Mouse (Mus musculus) cortical plate, adult 2 months (tissue): ENCODE measurements at regions not wholly inside any gene's neighbourhood (a gene's known extent, or its start where the extent isn't known, plus 50 kb on each side); places are given as distances from the start of the nearest gene placed in this dataset.

Experiments
- H3K27ac ChIP-seq: fragments of 200-500 bp; 2 replicates; pipeline ENCODE4 v1.5.1; 2012; ENCODE audit warnings: low read length, control low read depth, inconsistent platforms; ENCODE audit not compliant: insufficient read depth
- H3K4me1 ChIP-seq: fragments of 200-500 bp; 2 replicates; pipeline ENCODE4 v1.6.1; 2011; ENCODE audit warnings: low read length; ENCODE audit not compliant: control insufficient read depth, insufficient read depth
- H3K4me3 ChIP-seq: fragments of 200-500 bp; 2 replicates; pipeline ENCODE4 v1.5.1; 2011; ENCODE audit warnings: mild to moderate bottlenecking, low read length, control low read depth; ENCODE audit not compliant: insufficient read depth
- CTCF ChIP-seq: fragments of 200-500 bp; IDR thresholded peaks from 2 replicates; pipeline ENCODE4 v1.5.1; 2011; ENCODE audit warnings: mild to moderate bottlenecking, control low read depth, low read length; ENCODE audit not compliant: insufficient read depth; ENCODE audit errors: extremely low read depth
- POLR2A ChIP-seq: fragments of 200-500 bp; IDR thresholded peaks from 2 replicates; pipeline ENCODE4 v1.6.1; 2011; ENCODE audit warnings: mild to moderate bottlenecking, low read length, control low read depth; ENCODE audit not compliant: insufficient read depth; ENCODE audit errors: extremely low read depth

DNA sequence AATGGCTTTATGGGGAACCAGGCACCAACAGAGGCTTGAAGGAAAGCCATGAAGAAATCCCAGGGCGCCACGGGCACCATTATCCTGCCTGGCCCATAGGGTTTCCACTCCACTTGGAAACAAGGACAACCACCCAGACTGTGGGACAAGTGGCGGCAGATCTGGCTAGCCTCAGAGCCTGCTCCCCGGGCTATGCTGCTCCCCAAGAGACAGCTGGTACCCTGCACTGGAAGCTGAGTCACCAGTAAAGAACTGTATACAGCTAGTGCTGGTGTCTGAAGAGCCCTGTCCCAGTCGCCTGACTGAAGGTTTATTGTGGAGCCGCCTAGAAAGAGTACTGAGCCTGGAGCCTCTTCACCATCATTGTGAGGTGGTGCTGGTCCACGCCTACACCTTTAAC is 140.6 kb upstream of the Zfp703 start:
- no peak overlapping the region for H3K27ac ChIP-seq
- TF ChIP-seq CTCF: no peak
- no peak for TF ChIP-seq POLR2A
- H3K4me1 ChIP-seq: no peaks in the 10 kb centered on the region
- no peak overlapping the region for H3K4me3 ChIP-seq

DNA sequence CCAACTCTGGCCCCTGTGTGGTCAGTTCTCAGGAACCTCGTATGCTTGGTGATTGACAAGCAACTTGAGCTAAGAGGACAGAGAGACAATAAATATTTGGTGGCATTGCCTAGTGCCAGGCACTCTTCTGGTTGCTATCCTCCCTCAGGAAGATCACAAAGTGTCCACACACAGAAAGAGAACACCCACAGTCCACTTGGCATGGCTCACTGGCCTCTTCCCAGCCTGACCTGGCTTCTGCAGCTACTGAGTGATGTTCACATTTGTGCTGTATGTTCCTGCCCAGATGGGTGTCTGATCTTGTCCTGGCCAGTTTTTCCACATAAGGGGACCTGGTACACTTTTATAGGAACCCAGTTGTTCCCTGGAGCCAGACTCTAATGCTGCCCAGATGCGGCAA is 136.8 kb upstream of the Zfp703 start:
- TF ChIP-seq CTCF (no peak), POLR2A (no peak)
- H3K4me1 ChIP-seq: no peaks in the 10 kb centered on the region
- H3K27ac ChIP-seq: no peak overlapping the region
- no peak overlapping the region for H3K4me3 ChIP-seq

DNA sequence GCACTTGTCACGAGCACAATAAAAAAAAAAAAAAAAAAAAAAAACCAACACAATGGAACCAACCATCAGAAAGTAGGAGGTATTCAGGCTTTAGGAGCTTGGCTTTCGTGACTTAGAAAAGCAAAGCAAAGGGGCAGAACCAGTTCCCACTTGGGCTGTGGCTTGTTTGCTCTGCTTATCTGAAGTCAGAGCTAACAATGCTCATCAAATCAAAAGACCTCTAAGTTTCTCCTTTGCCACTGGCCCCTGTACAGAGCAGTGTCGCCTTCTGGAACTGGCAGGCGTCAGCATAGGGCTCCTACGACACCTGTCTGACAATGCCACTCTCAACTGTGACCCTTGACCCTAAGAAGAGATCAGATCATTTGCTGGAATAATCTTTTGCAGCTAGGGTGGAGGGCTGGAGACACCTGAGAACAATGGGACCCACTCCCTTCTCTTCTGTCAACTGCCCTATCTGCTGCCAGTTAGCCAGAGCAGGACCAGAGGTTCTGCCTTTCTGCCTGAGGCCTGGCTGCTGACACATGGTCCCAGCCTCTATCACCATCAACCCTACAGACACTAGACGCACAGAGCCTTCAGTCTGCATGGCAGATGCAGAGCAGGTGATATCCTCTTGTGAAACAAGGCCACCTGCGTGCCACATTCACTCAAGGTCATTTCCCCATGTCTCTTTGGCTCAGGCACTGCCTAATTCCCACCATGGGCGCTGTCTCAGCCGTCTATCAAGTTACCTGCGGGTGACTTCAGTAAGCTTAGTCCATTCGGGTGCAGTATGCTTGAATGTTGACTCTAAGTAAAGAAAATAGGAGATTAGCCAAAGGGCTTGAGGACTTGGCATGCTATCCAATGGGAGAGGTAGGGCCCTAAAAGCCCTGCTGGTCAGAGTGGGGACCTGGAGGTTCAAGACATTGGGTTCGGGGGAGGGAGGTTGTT is 136.1 kb upstream of the Zfp703 start:
- no peak overlapping the region for H3K27ac ChIP-seq
- no peak overlapping the region for H3K4me3 ChIP-seq
- TF ChIP-seq POLR2A (no peak), CTCF (no peak)
- H3K4me1 ChIP-seq: no peaks in the 10 kb centered on the region

DNA sequence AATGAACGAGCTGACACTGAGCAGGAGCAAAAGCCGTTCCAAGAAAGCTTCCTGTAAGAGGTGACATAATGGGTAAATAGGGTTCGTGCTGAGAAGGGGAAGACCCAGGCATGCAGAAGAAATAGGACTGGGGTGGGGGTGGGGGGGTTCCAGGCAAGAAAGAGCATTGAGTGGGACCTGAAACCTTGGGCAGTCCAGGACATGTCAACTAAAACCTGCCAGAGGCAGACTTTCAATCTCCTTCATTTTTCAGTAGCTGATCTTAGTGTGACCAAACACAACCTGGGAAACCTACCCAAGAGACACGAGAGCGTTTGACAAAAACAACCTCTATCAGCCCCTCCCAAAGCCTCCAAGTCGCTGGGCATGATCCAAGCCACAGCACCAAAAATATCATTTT is 133.4 kb upstream of the Zfp703 start:
- no peak overlapping the region for H3K27ac ChIP-seq
- H3K4me3 ChIP-seq: no peak overlapping the region
- no peaks in the 10 kb centered on the region for H3K4me1 ChIP-seq
- TF ChIP-seq CTCF: no peak
- TF ChIP-seq POLR2A: no peak

DNA sequence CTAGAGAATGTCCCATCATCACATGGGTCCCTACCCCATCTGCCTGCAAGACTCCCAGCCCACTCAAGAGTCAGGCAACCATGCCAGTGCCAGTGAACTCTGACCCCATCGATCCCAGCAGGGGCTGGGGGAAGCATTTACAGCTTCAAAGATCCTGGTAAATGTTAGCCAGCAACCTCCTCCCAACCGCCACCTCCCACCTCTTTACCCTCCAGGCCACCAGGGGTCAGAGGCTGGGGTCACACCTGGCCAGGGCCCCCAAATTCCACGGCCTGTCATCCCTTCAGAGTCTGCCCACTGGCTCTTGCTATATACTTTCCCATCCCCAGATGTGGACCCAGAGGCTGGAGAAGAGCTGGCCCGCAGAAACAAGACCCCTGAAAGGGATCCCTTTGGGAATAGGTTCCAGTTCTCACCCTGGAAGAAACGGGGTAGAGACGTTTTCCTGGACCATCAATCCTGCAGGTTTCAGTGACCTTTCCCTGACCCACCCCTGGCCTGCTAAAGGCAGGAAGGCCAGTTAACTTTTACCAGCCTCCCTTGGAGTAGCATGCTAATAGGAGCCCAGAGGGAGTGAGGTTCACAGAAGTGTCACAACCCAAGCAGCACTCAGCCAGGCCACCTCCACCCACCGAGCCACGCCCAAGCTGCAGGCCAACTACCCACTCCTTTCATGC is 132.9 kb upstream of the Zfp703 start:
- Histone ChIP-seq H3K4me1 (no peaks in the 10 kb centered on the region; the same call in 1 of the 2 replicates), H3K27ac (no peak overlapping the region), H3K4me3 (no peak overlapping the region)
- TF ChIP-seq CTCF (no peak), POLR2A (no peak)

DNA sequence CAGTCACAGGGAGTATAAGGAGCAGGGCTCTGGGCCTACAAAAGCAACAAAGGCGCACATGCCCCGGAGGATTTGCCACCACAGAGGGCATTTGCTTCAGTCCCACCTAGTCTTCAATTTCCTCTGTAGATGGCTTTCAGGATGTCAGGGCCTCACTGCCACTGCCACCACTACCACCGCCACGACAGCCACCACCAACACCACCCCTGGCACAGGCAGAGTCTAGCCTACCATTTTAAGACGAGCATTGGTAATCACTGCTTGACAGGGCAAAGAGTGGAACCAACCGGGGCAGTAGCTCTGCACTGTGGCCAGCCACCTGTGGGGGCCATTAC is 132.3 kb upstream of the Zfp703 start:
- H3K27ac ChIP-seq: no peak overlapping the region
- no peak overlapping the region for H3K4me3 ChIP-seq
- TF ChIP-seq CTCF (no peak), POLR2A (no peak)
- peaks cover 2% of the 10 kb centered on the region for H3K4me1 ChIP-seq

DNA sequence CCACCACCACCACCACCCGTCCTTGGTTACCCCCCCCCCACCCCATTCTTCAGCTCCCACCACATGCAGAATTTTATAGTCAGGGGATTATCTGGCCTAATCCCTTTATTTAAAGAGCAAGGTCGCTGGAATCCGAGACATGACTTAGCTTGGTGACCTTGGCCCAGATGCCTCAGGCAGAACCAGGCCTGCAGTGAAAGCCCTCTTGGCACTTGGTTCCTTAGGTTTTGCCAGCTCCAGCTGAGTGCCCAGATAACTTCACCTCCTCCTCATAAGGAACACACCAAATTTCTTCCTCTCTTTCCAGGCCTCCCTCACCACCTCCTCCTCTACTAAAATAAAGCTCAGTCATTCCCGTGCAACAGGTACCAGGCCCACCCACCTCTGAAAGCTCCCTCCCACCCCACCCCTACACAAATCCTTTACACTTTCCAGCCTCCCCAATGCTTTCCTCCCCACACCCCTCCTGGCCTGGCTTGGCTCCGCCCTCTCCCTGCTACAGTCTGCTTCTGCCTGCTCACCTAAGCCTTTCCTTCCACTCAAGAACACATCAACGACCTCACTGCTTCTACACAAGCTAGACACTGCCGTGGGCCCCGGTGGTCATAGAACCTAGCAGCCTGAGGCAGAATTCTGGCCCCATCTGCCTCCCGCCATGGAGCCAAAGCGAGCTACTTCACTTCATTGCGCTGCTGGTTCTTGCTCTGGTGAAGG is 131.5 kb upstream of the Zfp703 start:
- H3K4me3 ChIP-seq: no peak overlapping the region
- no peak overlapping the region for H3K27ac ChIP-seq
- TF ChIP-seq CTCF (no peak), POLR2A (no peak)
- peaks cover 4% of the 10 kb centered on the region for H3K4me1 ChIP-seq

DNA sequence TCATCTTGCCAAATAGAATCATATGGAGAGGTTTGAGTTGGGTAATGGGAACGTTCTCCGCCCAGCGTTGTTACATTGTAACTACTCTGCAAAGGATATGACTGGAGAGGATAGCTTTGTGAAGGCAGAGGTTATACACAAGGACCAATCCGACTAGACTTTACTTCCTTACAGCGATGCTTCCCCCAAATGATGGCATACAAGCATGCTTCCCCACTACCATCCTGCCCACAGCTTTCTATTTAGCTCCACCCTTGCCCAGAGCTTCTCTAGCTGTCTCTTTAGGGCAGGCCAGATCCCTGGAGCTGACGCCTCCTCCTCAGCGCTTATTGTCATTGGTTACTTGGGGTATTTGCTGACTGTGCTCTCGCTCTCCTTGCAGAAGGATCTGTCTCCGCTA is 130.1 kb upstream of the Zfp703 start:
- no peak for TF ChIP-seq CTCF
- TF ChIP-seq POLR2A: no peak
- no peak overlapping the region for H3K4me3 ChIP-seq
- H3K27ac ChIP-seq: no peak overlapping the region
- H3K4me1 ChIP-seq: peaks cover 4% of the 10 kb centered on the region

DNA sequence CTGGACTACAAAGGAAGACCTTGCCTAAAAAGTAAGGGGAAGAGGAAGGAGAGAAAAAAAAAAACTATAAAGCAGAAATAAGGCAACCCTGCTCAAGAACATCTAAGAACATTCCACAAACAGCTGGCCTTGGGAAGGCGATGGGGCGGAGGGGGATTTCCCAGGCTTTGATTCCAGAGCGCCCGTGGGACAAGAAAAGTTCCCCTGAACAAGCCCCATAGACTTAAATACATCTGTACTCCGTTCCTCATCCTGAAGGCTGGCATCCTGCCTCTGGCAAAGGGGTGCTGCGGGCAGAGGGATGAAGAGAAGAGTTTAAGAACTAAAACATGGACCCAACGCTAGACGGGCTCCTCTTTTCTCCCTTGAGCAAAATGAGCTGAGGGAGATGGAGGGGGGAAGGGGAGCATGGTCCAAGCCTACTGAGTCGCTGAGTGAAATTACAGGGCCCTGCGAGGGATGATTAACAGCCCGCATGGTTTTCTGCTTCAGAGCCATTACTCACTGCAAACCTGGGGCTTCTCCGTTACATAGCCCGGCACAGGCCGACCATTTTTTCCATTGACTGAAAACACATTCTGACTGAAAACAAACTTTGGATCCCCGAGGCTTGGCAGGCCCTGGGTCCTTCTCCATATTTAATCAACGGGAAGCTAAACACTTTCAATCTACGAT is 128.9 kb upstream of the Zfp703 start:
- Histone ChIP-seq H3K4me3 (no peak overlapping the region), H3K4me1 (peaks cover 5% of the 10 kb centered on the region), H3K27ac (no peak overlapping the region)
- TF ChIP-seq CTCF: no peak
- no peak for TF ChIP-seq POLR2A
